Comparison of ENCODE assay signal across 13 mouse cellular contexts in the genomic region with DNA sequence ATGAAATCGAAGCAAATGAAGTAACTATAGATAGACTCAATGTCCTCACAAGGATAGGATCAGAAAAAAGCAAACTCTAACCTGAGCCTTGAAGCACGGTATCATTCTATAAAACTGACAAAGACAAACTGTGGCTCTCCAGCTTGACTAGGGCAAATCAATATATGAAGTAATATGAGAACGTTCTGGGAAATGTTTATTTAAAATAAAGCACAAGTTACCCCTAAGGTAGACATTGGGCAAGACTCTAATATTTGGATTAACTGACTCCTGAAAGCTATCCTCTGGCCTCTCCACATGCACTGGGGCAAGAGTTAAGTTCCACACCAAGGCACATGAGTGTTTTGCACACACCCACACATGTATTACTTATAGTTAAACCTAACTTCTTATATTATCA.
"Had no signal": no experiment of that assay in that cellular context is flagged by ENCODE, and none has a peak within 500 bp of the region (broad histone marks: within the 10 kb centered on the region; RNA-seq: fewer than 3 reads in every experiment).

No protein-coding gene starts in this region.

- H3K4me2 ChIP-seq: limb, embryonic 12.5 days; midbrain, embryonic 13.5 days; neural tube, embryonic 15.5 days had no signal

- H3K27me3 ChIP-seq: limb, embryonic 12.5 days; liver, embryonic 13.5 days; midbrain, embryonic 13.5 days; neural tube, embryonic 15.5 days had no signal

- H3K9me3 ChIP-seq: limb, embryonic 12.5 days; liver, embryonic 13.5 days; midbrain, embryonic 13.5 days; neural tube, embryonic 15.5 days had no signal

- H3K36me3 ChIP-seq: limb, embryonic 12.5 days; liver, embryonic 13.5 days; midbrain, embryonic 13.5 days; neural tube, embryonic 15.5 days had no signal

- H3K4me3 ChIP-seq: layer of hippocampus, adult 2 months; limb, embryonic 12.5 days; liver, embryonic 13.5 days; midbrain, embryonic 13.5 days; neural tube, embryonic 15.5 days had no signal

- H3K4me1 ChIP-seq: limb, embryonic 12.5 days; midbrain, embryonic 13.5 days; neural tube, embryonic 15.5 days had no signal

- H3K27ac ChIP-seq: layer of hippocampus, adult 2 months; limb, embryonic 12.5 days; liver, embryonic 13.5 days; midbrain, embryonic 13.5 days; neural tube, embryonic 15.5 days had no signal

- ATAC-seq: lung, postnatal 0 days; midbrain, embryonic 13.5 days had no signal

- DNase-seq: kidney, postnatal 10 days; kidney, postnatal 4 days; liver, embryonic 13.5 days; lung, adult 2 months; lung, postnatal 36 days; right cerebral cortex, adult 18-20 months; right cerebral cortex, postnatal 25 days; thymus, postnatal 36 days had no signal

- H3K9ac ChIP-seq: limb, embryonic 12.5 days; liver, embryonic 13.5 days; midbrain, embryonic 13.5 days; neural tube, embryonic 15.5 days had no signal
